Mouse (Mus musculus): ENCODE measurements around the gene Sema4f.

Sema4f gene

DNA sequence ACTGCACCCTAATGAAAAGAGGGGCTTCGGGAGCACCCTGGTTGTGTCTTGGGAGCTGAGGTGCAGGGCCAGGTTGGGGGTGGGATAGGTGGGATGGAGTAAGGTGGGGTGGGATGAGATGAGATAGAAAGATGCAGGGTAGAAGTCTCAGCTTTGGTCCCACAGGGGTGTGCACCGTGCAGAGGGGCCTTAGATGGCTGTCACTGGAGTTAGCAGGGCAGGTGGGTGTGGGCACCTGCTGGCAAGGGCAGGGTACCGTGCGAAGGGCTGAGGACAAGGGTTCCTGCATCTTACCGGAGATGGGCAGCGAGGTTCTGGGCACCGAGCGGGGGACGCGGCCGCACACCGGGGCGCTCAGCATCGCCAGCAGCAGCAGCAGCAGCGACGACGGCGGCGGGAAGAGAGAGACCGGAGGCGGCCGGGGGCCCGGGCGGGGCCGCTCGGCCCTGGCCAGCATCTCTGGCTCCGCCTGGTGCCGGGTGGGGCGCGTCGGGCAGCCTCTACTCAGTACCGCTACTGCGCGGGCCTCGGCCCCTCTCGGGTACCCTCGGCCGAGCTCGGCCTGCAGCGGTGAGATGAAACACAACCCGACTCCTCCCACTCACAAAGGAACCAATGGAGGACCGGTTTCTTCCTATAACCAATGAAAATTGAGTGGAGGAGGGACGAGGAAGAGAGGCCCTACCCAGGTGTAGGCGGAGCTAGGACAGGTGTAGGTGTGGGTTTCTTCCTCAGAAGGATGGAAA lies at the start of gene Sema4f:
TSS of gene Sema4f (minus strand) at position 603 of the 746 bp plus-strand sequence.
- DNase-seq, result peak; percentile 95

- DNase-seq, result no peak
Observed at GRCm38 (mm10) chr6:82987411-82987971, 47.9 kb upstream of the Sema4f start.

DNA sequence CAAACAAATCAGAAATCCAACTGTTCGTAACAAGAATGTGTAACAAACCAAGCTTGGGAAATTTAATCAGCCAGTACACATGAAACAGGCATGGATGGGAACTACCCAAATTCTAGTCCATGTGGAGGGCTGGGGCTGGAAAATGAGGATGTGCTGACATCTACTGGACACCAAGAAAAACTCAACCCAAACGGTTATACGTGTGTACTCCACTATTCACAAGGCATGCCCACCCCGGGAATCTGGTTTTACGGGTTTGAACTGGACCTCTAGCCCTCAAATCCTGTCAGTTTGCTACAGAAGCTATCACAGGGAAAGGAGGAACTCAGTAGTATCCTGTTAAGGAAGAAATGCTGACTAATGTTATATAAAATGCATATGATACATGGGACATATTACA lies 31.5 kb upstream of the Sema4f start:
- DNase-seq, result peak; percentile 75

DNA sequence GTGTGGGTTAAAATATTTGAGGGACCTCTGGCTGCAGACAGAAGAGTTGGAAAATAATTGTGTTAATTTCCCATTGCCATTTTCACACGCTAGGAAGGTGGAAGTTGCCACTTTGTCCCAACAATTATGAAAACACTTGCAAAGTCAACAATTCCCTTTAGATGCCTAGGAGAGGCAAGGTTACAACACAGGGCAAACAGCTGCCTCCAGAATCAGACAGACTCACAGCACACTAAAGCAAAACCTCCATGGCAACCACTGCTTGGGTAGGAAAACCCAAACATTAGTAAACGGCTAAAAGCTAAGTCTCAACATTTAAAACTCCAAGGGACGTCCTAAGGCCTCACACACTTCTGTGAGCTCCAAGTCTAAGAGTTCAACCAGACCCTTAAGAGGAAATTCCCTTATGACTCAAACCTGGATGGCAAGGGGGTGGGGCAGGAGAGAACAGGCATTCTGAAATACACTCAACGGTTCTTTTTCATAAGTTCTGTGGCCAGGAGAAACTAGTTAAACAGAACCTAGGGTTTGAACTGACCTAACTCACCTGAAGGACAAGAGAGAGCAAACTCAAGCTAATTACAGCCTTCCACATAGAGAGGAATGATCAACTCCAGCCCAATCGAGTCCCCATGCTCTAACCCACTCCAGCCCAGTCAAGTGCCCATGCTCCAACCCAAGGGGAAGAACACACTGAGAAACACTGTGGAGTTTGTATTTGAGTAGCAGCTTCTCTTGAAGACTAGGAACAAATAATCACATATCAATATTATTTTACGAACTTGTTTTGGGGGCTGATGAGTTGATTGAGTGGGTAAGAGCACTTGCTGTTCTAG lies 29.9 kb upstream of the Sema4f start:
- DNase-seq, result no peak

GRCm38 (mm10) chr6:82961664-82962063 lies 22.1 kb upstream of the Sema4f start:
- no peak for DNase-seq

GRCm38 (mm10) chr6:82956553-82957251 lies 17.1 kb upstream of the Sema4f start:
- no peak for DNase-seq

- no peak for DNase-seq
Observed at GRCm38 (mm10) chr6:82946651-82947050, 7.1 kb upstream of the Sema4f start, which contains the start of gene M1ap. M1ap (plus strand) TSS chr6:82946902.

- peak; percentile 6 for DNase-seq
Observed at GRCm38 (mm10) chr6:82945750-82946149, 6.2 kb upstream of the Sema4f start.

DNA sequence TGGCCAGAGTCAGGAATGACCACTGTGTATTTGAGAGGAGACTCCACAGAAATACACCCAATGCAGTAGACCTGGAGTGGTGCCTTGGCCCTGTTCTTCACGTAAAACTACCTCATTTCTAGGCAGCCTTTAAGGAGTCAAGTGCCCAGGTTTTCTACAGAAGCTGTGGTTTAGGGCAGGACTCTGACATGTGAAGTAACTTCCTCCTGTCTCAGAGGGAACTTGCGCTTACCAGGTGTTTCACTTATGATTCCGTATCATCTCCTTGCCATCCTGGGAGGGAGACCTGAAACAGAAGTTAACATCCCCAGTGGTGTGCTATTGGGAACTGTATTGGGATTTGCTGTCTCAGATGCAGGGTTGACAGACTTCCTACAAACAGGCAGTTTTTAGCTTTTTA lies 1.2 kb upstream of the Sema4f start:
- peak; percentile 33 for DNase-seq

DNA sequence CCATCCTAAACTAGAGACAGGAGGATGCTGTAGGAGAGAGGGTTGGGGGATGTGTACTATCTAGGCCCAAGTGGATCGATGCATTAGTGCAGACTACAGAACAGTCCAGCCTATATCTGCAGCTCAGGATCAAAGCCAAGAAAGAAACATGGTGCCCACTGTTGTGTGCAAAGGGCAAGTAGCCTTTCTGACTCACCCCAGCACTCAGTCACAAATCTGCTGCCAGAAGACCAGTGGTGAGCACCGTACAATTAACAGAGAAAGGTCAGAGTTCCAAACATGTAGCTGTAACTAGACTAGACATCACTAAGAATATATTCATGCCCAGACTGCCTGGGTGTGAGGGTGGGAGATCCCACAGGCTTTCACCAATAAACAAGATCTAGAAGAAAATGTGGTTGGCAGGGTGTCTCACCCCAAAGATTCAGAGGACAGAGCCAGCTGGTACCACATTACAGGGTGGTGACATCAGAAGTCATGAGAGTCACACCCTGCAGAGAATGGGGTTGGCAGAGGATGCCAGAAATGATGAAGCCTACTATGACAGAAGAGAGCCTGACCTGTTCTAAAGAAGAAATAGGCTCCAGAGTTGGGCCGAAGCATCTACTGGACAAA lies 4.8 kb downstream of the Sema4f start:
- peak; percentile 67 for DNase-seq

- DNase-seq, result peak; percentile 14
Observed at GRCm38 (mm10) chr6:82927617-82928016, 12.0 kb downstream of the Sema4f start.

DNA sequence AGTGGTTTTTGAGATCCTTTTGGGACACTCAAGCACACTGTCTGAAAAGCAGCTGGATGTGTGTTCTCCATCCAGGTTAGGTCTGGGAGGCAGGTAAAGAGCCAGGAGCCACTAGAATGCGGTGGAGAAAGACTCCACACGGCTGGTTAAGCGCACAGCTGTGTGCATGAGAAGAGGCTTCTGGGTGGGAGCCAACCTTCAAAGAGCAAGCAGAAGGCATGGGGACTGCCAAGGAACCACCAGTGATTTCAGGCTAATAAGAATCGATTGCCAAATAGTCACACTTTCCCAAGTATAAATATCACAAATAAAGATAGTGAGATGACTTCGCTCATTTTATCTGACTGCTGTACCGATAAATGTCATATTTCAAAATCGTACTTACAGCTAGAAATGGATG lies 13.0 kb downstream of the Sema4f start:
- DNase-seq, result peak; percentile 59

DNA sequence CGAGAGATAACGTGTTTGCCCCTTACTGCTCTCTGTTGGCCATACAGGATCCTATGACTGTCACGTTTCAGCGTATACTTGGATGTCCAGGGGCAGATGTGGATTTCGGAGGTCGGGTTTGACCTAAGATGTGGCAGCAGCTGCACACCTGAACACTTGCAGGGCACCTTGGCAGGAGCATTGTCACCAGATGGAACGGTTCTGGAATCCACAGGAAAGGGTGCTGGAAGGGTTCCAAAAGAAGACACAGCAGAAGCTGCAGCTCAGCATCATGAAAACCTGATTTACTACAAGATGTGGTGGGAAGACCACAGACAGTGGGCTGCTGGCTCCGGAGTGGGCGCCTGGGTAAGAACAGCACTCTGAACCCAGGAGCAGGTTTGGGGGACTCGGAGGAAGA lies 13.5 kb downstream of the Sema4f start:
- DNase-seq, result peak; percentile 77

DNA sequence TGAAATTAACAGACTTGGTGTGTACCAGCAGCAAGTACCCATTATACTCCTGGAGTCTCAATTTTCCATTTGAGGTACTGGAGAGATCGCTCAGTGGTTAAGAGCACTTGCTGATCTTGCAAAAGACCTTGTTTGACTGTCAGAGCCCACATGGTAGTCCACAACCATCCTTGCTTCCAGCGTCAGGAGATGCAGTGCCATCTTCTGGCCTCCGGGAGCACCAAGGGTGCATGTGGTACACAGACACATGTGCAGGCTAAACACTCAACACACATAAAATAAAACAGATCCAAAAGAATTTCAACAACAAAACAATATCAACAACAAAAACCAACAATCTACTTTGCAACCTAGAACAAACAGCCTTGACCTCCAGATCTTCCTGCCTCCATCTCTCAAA lies 14.6 kb downstream of the Sema4f start:
- DNase-seq, result peak; percentile 10

GRCm38 (mm10) chr6:82921426-82922224 lies 17.9 kb downstream of the Sema4f start:
- peak; percentile 9 for DNase-seq

GRCm38 (mm10) chr6:82919520-82919919 lies 20.0 kb downstream of the Sema4f start:
- DNase-seq, result peak; percentile 53

GRCm38 (mm10) chr6:82918371-82918770 lies 21.2 kb downstream of the Sema4f start:
- peak; percentile 57 for DNase-seq

- DNase-seq, result no peak
Observed at GRCm38 (mm10) chr6:82917778-82918129, 21.8 kb downstream of the Sema4f start.

GRCm38 (mm10) chr6:82917076-82917777 lies 22.3 kb downstream of the Sema4f start:
- peak; percentile 95 for DNase-seq

- DNase-seq, result peak; percentile 60
Observed at GRCm38 (mm10) chr6:82916459-82916858, 23.1 kb downstream of the Sema4f start.

GRCm38 (mm10) chr6:82915889-82916288 lies 23.7 kb downstream of the Sema4f start:
- DNase-seq, result peak; percentile 83
